Mouse (Mus musculus) cerebellum, adult 2 months (tissue): ENCODE measurements around the gene Foxd4. TPM values are rescaled to one million over a fixed set of nuclear protein-coding genes. Genes with fewer than 3 reads are reported as not detected.

Experiments
- DNase-seq, 2 experiments: peaks; one replicate each; pipeline ENCODE4 v3.0.0; 2021
- H3K27ac ChIP-seq: fragments of 200-500 bp; 2 replicates; pipeline ENCODE4 v1.5.1; 2012; ENCODE audit warnings: low read length, control low read depth, inconsistent platforms; ENCODE audit not compliant: insufficient read depth
- H3K27me3 ChIP-seq: fragments of 200-500 bp; 2 replicates; pipeline ENCODE4 v1.6.1; 2012; ENCODE audit warnings: inconsistent platforms, mild to moderate bottlenecking, low read length, moderate library complexity; ENCODE audit not compliant: control insufficient read depth, insufficient read depth
- H3K4me1 ChIP-seq: fragments of 200-500 bp; 2 replicates; pipeline ENCODE4 v1.6.1; 2011; ENCODE audit warnings: low read length; ENCODE audit not compliant: control insufficient read depth, insufficient read depth
- H3K4me3 ChIP-seq: fragments of 200-500 bp; replicated peaks from 2 replicates; pipeline ENCODE3; 2011; ENCODE audit warnings: mild to moderate bottlenecking, low read depth, low read length, control low read depth; ENCODE audit not compliant: insufficient read depth
- CTCF ChIP-seq: fragments of 200-500 bp; IDR thresholded peaks from 2 replicates; pipeline ENCODE4 v1.5.1; 2011; ENCODE audit warnings: low read depth, mild to moderate bottlenecking, control low read depth, low read length, moderate library complexity, borderline replicate concordance; ENCODE audit not compliant: insufficient read depth
- POLR2A ChIP-seq: fragments of 200-500 bp; IDR thresholded peaks from 2 replicates; pipeline ENCODE4 v1.6.1; 2011; ENCODE audit warnings: low read length, control low read depth, borderline replicate concordance; ENCODE audit not compliant: insufficient read depth
- WGBS: fragments of 180-500 bp; shearing (Covaris S2); methylation state at CpG from one replicate; pipeline ENCODE4 v1.1.7; 2018; 5-methylcytosine and 5-hydroxymethylcytosine counted together
- polyA plus RNA-seq: library from polyadenylated mRNA; depleted of rRNA; stranded (reverse); fragments of >200 nt; gene quantifications from 2 replicates; pipeline ENCODE4 v1.2.3, GENCODE M21; 2012

Gene Foxd4
- polyA plus RNA-seq, 1 experiment = 0.07 TPM

DNA sequence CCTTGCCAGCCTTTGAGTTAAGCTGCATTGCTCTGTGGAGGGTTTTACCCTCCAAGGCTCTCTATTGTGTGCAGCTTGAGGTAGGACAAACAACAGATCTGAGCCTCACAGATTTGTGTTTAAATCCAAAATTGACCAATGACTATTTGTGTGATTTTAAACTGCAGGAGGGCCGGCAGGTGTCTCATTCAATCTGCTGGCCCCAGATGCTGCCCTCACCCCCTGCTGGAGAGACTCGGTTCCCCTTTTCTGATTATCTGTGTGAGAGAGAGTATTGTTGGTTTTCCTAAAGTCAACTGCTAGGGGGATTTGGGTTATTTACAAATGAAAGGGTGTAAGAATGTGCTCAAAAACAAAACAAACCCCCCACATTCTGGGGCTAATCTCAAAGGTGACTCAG is 1.3 kb upstream of the Foxd4 start:
- 12% methylated on average over 2 of the region's 2 CpGs for WGBS
- no peak overlapping the region for H3K27ac ChIP-seq
- H3K4me1 ChIP-seq = peaks cover 7% of the 10 kb centered on the region
- DNase-seq = no peak
- TF ChIP-seq CTCF = no peak
- no peak for TF ChIP-seq POLR2A
- H3K4me3 ChIP-seq = no peak overlapping the region
- peaks cover 6% of the 10 kb centered on the region for H3K27me3 ChIP-seq

DNA sequence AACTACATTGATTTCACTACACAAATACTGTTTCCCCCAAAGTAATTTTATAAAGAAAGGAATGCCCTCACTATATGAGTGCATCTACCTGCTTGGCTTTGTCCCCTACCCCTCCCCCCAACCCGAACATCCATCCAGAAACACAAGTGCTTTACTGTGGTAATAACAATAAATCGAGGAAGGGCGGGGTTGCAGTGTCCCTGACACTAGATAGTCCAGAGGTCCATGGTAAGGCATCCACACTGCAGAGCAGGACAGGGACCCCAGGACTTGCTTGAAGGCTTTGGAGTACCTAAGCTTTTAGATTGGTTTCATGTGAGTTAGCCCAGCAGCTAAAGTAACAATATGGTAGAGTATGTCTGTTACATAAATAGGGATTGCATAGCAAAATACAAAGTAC is 669 bp upstream of the Foxd4 start:
- DNase-seq = no peak
- Histone ChIP-seq H3K27me3 (peaks cover 7% of the 10 kb centered on the region), H3K27ac (no peak overlapping the region), H3K4me1 (peaks cover 7% of the 10 kb centered on the region), H3K4me3 (no peak overlapping the region)
- WGBS = 11% methylated on average over 3 of the region's 3 CpGs
- no peak for TF ChIP-seq POLR2A
- no peak for TF ChIP-seq CTCF

DNA sequence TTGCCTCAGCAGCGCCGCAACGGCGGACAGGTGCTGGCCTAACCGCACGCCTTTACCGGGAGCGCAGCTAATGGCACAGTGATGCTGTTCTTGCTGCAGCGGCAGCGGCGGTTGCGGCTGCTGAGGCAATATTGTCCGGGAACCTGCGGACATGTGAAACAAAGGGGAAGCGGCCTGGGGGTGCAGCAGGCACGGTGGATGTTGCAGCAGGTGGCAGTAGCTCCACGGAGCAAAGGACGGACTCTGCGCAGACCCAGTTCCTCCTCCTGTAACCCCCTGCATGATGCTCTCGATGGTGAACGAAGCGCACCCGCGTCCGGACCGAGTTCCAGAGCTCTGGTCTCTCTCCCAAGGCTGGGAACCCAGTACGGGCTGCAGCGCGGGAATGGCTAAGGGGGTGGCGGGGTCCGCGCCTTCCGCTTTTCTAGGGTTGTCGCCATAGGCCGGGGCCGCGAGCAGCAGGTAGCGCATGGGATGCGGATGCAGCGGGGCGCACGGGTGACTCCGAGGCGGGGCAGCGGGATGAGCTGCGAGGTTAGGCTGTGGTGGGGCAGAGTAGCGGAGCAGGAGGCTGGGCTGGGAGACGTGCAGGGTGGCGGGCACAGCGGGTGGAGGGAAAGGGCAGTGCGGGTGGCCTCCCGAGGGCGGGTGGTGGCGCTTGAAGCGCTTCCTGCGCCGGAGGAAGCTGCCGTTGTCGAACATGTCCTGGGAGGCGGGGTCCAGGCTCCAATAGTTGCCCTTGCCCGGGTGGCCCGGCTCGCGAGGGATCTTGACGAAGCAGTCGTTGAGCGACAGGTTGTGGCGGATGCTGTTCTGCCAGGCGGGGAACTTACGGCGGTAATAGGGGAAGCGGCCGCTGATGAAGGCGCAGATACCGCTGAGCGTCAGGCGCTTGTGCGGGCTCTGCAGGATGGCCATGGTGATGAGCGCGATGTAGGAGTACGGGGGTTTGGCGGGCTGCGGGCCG is 1.1 kb downstream of the Foxd4 start:
- peaks cover 7% of the 10 kb centered on the region for H3K4me1 ChIP-seq
- DNase-seq = peak in 1 of 2 experiments; percentile 21
- H3K27me3 ChIP-seq = peaks cover 7% of the 10 kb centered on the region
- no peak overlapping the region for H3K27ac ChIP-seq
- H3K4me3 ChIP-seq = no peak overlapping the region
- under 1% methylated on average over 83 of the region's 84 CpGs for WGBS
- no peak for TF ChIP-seq CTCF
- no peak for TF ChIP-seq POLR2A

DNA sequence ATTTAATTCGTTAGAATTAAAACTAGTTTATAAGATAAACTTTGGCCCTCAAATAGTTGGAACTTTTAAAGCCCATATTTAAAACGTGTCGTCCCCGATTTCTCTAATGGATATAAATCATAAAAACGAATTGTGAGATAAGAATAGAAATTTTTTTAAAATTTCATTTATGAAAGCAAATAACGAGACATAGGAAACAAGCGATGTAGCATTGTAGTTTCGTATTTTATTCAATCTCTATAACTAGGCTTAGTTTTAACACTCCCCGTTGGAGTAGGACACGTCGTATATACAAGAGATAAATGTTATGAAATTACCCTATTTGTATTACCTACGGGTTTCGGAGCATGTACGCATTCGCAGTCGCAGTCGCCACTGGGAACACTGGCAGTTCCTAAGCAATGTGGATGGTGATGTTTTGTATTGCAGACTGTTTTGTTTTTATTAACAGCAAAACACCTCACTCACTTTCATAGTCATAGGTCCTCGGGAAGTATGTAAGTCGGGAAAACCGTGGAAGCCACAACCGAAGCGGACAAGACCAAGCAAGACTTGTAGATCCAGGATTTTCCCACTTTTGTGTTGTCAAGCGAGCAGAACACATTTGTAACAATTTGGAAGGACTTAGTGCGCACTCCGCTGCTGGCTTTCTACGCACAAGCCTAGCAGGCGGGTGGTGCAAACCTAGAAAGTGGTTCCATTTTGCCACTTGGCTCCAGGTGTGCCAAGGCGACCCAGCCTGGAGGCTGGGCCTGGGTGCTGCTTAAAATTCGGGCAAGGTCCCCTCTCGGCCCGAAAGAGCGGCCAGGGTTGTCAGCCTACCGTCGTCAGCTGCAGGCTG is 2.0 kb downstream of the Foxd4 start:
- Histone ChIP-seq H3K27ac (no peak overlapping the region), H3K4me1 (peaks cover 7% of the 10 kb centered on the region), H3K27me3 (peaks cover 7% of the 10 kb centered on the region), H3K4me3 (no peak overlapping the region)
- no peak for DNase-seq
- TF ChIP-seq POLR2A = no peak
- TF ChIP-seq CTCF = no peak
- 5% methylated on average over 34 of the region's 34 CpGs for WGBS

DNA sequence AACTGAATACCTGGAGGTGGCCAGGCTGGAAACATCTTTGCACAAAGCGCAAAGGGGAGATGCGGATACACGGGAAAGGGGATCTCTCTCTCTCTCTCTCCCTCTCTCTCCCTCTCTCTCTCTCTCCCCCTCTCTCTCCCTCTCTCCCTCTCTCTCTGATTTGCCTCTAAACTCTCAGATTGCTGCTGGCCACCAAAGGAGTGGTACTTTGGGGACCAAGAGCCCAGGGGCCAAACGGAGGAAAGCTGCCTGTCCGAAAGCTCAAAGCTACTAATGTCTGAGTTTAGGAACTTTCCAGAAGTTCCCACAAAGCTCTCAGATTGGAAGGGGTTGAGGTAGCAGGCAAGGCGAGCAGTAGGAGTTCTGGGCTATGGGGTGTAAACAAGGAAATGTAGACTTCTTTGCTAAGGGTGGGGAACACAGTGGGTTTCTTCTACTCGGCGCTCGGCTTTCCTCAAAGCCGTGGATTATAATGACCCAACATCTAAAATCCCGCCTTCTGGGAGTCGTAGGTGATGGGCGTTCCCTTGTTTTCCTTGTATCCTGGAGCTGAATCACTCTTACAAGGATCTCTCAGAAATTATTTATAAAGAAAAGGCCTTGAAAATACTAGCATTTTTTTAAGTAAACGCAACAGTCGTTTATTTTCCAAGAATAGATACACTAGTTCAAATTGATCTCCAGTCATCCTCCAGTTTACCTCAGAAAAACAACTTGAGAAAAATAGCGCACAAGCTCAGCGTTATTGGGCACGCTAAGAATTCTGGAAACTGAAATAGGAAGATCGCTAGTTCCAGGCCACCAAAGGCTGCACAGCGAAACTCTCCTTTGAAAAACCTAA is 2.9 kb downstream of the Foxd4 start:
- H3K4me1 ChIP-seq = peaks cover 7% of the 10 kb centered on the region
- H3K4me3 ChIP-seq = no peak overlapping the region
- peaks cover 7% of the 10 kb centered on the region for H3K27me3 ChIP-seq

DNA sequence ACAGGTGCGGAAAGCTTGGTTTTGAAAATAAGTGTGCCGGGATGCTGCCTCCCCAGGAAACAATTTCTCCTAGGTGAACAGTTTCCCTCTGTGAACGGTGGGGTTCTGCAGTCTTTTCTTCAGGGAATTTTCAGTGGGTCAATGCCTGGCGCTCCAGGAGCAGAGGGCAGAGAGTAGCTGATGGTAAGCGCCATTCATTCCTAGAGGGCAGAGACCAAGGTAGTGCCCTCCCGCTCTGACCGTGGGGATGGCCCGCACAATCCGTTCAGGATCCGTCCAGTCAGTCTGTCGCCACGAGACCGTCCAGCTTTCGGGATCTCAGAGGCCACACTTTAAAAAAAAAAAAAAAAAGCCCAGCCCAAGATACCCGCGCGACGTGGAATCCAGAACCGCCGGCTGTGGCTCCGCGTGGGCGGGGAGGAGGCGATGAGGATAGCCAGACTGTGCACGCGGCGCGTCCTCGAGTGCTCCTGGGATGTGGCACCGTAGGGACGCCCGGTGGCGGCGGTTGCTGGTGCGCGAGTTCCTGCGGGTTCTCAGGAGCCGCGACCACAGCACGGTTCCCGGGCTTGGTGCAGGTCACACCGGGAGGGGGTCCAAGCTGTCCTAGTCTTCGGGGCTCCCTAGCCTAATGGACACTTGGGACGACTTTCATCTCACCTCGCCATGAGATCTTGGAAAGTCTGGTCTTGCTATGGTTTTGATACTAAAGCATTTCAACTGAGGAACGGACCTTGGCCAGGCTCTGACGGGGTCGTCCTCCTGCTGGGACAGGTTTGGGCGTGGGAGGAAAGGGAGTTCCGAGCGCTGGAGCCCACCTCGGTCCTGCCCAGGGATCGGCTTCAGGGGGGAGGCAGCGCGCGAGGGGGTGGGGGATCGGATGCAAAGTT is 3.7 kb downstream of the Foxd4 start:
- no peak for TF ChIP-seq POLR2A
- peaks cover 7% of the 10 kb centered on the region for H3K4me1 ChIP-seq
- no peak overlapping the region for H3K27ac ChIP-seq
- no peak overlapping the region for H3K4me3 ChIP-seq
- 2% methylated on average over 57 of the region's 57 CpGs for WGBS
- DNase-seq = no peak
- H3K27me3 ChIP-seq = peaks cover 7% of the 10 kb centered on the region

More for the DNA sequence above, 2.9 kb downstream of the Foxd4 start:
- no peak for DNase-seq
- 4% methylated on average over 20 of the region's 20 CpGs for WGBS
- TF ChIP-seq CTCF (no peak), POLR2A (no peak)
- no peak overlapping the region for H3K27ac ChIP-seq

DNA sequence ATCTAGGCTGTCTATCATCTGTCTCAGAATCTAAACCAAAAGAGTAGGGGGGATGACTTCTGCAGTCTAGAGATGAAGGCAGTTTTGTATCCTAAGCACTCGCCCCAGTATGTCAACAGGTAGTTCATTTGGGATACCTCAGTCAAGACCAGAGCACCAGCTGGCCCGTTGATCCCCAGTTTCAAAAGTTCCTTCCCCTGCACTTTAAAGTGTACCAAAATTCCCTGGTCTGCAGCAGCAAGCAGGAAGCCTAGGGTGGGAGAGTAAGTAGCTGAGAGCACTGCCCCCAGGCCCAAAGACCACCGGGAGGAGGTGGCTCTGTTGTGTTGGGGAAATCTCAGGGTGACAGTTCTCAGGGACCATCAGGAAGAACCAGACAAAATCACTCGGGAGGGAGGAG is 4.5 kb downstream of the Foxd4 start:
- no peak overlapping the region for H3K4me3 ChIP-seq
- TF ChIP-seq POLR2A (no peak), CTCF (no peak)
- DNase-seq = no peak
- whole genome bisulfite sequencing = 24% methylated on average over 4 of the region's 4 CpGs
- H3K27ac ChIP-seq = no peak overlapping the region
- H3K27me3 ChIP-seq = peaks cover 7% of the 10 kb centered on the region
- peaks cover 7% of the 10 kb centered on the region for H3K4me1 ChIP-seq
